Mouse (Mus musculus) bone marrow, adult 2 months (tissue): Measurements from ENCODE around the gene Tnk1.

Experiments
- CTCF ChIP-seq: fragments of 200-500 bp; IDR thresholded peaks from 2 replicates; pipeline ENCODE4 v1.5.1; 2011; ENCODE audit warnings: low read length, control low read depth; ENCODE audit not compliant: control insufficient read depth, insufficient read depth
- POLR2A ChIP-seq: fragments of 200-500 bp; IDR thresholded peaks from 2 replicates; pipeline ENCODE4 v1.6.1; 2011; ENCODE audit warnings: low read depth, mild to moderate bottlenecking, control low read depth, low read length, borderline replicate concordance; ENCODE audit not compliant: control insufficient read depth

- TF ChIP-seq POLR2A (no peak), CTCF (no peak)
These were observed 39.7 kb downstream of the Tnk1 start for GRCm38 (mm10) chr11:69818871-69819270.
